Mouse (Mus musculus) liver, embryonic 15.5 days (tissue): ENCODE results near the gene Klrc3. TPM values are rescaled to one million over a fixed set of nuclear protein-coding genes. Genes with fewer than 3 reads are reported as not detected.

ENCODE experiments used
- microRNA-seq: library from miRNA; unstranded; fragments of <30 nt; microRNA quantifications from one replicate; pipeline ENCODE4, GENCODE M21; 2016
- polyA plus RNA-seq: library from polyadenylated mRNA; unstranded; fragments of >200 nt; fragmentation: Nextera tagmentation; extraction: Ambion mirVana; gene quantifications from 2 replicates; pipeline ENCODE4 v1.2.1, GENCODE M21; 2015

Klrc3 gene
- polyA plus RNA-seq, 1 experiment from 2014 or later: not detected

Small RNA genes lying within 50 kb of the gene (microRNA-seq; reads per million reads assigned to microRNA genes)
- gene Mir680-1: not detected

Other genes with a start within 250 kb of the Klrc3 start
- 23.6 and 27.2 TPM in 2 replicates for gene Clec1b, start 246.0 kb downstream of the Klrc3 start, polyA plus RNA-seq
- gene Clec9a, start 234.5 kb downstream of the Klrc3 start, polyA plus RNA-seq: 0.22 and 0.25 TPM in 2 replicates
- 0.40 and 0.41 TPM in 2 replicates for gene Clec1a, start 191.3 kb downstream of the Klrc3 start, polyA plus RNA-seq
- gene Olr1, start 136.2 kb downstream of the Klrc3 start, polyA plus RNA-seq: 1.2 and 1.3 TPM in 2 replicates
- 0.02 TPM in 1 of 2 replicates, not detected in the other for gene Tmem52b, start 130.8 kb downstream of the Klrc3 start, polyA plus RNA-seq
- gene Gabarapl1, start 110.2 kb downstream of the Klrc3 start, polyA plus RNA-seq: 26.3 and 27.7 TPM in 2 replicates
- 0.07 TPM in 1 of 2 replicates, not detected in the other for gene Klre1, start 65.4 kb downstream of the Klrc3 start, polyA plus RNA-seq
- gene Klrd1, start 51.6 kb downstream of the Klrc3 start, polyA plus RNA-seq: 0.70 and 0.76 TPM in 2 replicates
- 0.54 and 0.93 TPM in 2 replicates for gene Klrk1, start 19.5 kb downstream of the Klrc3 start, polyA plus RNA-seq
- gene Klrc2, start 17.4 kb upstream of the Klrc3 start, polyA plus RNA-seq: not detected in 2 replicates
- 0.22 and 0.33 TPM in 2 replicates for gene Klrc1, start 35.6 kb upstream of the Klrc3 start, polyA plus RNA-seq
- gene Klri1, start 73.8 kb upstream of the Klrc3 start, polyA plus RNA-seq: not detected in 2 replicates
- gene Klri2, start 97.1 kb upstream of the Klrc3 start, polyA plus RNA-seq: 0.02 TPM in 1 of 2 replicates, not detected in the other
- not detected in 2 replicates for gene Gm156, start 140.9 kb upstream of the Klrc3 start, polyA plus RNA-seq
- not detected in 2 replicates for gene Gm17631, start 219.3 kb upstream of the Klrc3 start, polyA plus RNA-seq
- gene Klra17, start 233.3 kb upstream of the Klrc3 start, polyA plus RNA-seq: 0.29 and 0.60 TPM in 2 replicates